Mouse (Mus musculus) forebrain, embryonic 14.5 days (tissue): ENCODE results near the gene Stk40. TPM values are rescaled to one million over a fixed set of nuclear protein-coding genes. Genes with fewer than 3 reads are reported as not detected.
"Not testable (repeated sequence)": the region's sequence is repeated elsewhere in the genome, so short reads cannot be mapped to it uniquely, and the experiment has no call there.

Experiments used
- ATAC-seq: fragments of 200-750 bp; cut with Nextera tagmentation; 2 replicates; pipeline ENCODE4 v1.8.0; 2017; ENCODE audit warnings: mild to moderate bottlenecking, moderate library complexity
- DNase-seq: peaks from one replicate; pipeline ENCODE4 v3.0.0-alpha.2; 2015; ENCODE audit warnings: low spot score
- H3K27ac ChIP-seq: fragments of 300-500 bp; sonication (generic); 2 replicates; pipeline ENCODE4 v1.5.1; 2014; ENCODE audit warnings: low read depth, mild to moderate bottlenecking, control low read depth, low read length, moderate library complexity
- H3K27me3 ChIP-seq: fragments of 300-500 bp; sonication (generic); replicated peaks from 2 replicates; pipeline ENCODE4 v1.6.1; 2014; ENCODE audit warnings: low read length, control low read depth, mixed read lengths; ENCODE audit not compliant: control insufficient read depth, insufficient read depth
- H3K36me3 ChIP-seq: fragments of 300-500 bp; sonication (generic); 2 replicates; pipeline ENCODE4 v1.6.1; 2014; ENCODE audit warnings: low read length, control low read depth; ENCODE audit not compliant: control insufficient read depth, insufficient read depth
- H3K4me1 ChIP-seq: fragments of 300-500 bp; sonication (generic); 2 replicates; pipeline ENCODE4 v1.6.1; 2014; ENCODE audit warnings: antibody characterized with exemption, low read length, control low read depth; ENCODE audit not compliant: control insufficient read depth, insufficient read depth
- H3K4me2 ChIP-seq: fragments of 300-500 bp; sonication (generic); 2 replicates; pipeline ENCODE4 v1.6.1; 2014; ENCODE audit warnings: mild to moderate bottlenecking, control low read depth, low read length
- H3K4me3 ChIP-seq: fragments of 300-500 bp; sonication (generic); 2 replicates; pipeline ENCODE4 v1.5.1; 2014; ENCODE audit warnings: low read depth, low read length, control low read depth
- H3K9ac ChIP-seq: fragments of 300-500 bp; sonication (generic); 2 replicates; pipeline ENCODE4 v1.6.1; 2014; ENCODE audit warnings: mild to moderate bottlenecking, low read length, control low read depth, moderate library complexity
- H3K9me3 ChIP-seq: fragments of 300-500 bp; sonication (generic); replicated peaks from 2 replicates; pipeline ENCODE4 v1.6.1; 2016; ENCODE audit warnings: low read length, control low read depth, mixed read lengths; ENCODE audit not compliant: control insufficient read depth
- WGBS: fragments of 180-500 bp; shearing (Covaris S2); extraction: QIAGEN DNeasy Blood & Tissue Kit; methylation state at CpG from one replicate; pipeline ENCODE4 v1.1.7; 2014; 5-methylcytosine and 5-hydroxymethylcytosine counted together
- polyA plus RNA-seq: library from polyadenylated mRNA; unstranded; fragments of >200 nt; fragmentation: Nextera tagmentation; extraction: Ambion mirVana; gene quantifications from 2 replicates; pipeline ENCODE4 v1.2.1, GENCODE M21; 2014

The Stk40 gene
- polyA plus RNA-seq, 1 experiment from 2014 or later, result 22.2 TPM

GRCm38 (mm10) chr4:126163067-126163659 is 59.4 kb downstream of the Stk40 start, which contains the start of gene Sh3d21:
TSS of gene Sh3d21 (minus strand) at chr4:126163491.
- peaks cover 26% of the 10 kb centered on the region for H3K36me3 ChIP-seq
- H3K4me2 ChIP-seq, result peak within 1 kb of the TSS; percentile 98
- H3K9ac ChIP-seq, result peak within 1 kb of the TSS; percentile 82
- 9% methylated on average over 22 of the region's 22 CpGs for WGBS
- no peak within 1 kb of the TSS for H3K27ac ChIP-seq
- peak within 1 kb of the TSS; percentile 47 for H3K4me3 ChIP-seq
- no peaks in the 10 kb centered on the region for H3K9me3 ChIP-seq
- H3K4me1 ChIP-seq, result peaks cover 6% of the 10 kb centered on the region
- no peaks in the 10 kb centered on the region for H3K27me3 ChIP-seq
- DNase-seq, result no peak
- ATAC-seq, result peak; percentile 5; the same call in 1 of the 2 replicates

DNA sequence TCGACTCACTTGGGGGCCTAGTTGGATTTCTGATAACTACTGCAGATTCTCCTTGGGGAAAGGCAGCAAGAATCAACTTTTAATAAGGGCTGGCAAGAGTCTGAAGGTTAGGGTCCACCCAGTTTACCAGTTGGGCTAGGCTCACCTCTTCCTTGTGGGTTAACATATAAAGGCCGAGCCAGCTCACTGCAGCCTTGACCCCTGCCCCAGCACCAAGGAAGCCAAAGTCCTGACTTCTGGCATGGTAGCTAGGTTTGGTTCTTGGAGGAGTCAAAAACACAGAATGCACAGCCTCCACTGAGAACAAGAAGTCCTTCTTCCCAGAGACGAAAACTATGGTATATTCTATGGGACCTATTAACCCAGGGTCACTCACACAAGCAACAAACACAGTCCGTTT is 59.9 kb downstream of the Stk40 start:
- H3K27me3 ChIP-seq, result no peaks in the 10 kb centered on the region
- H3K4me3 ChIP-seq, result no peak overlapping the region
- no peak for DNase-seq
- no peak overlapping the region for H3K27ac ChIP-seq
- peaks cover 31% of the 10 kb centered on the region for H3K36me3 ChIP-seq
- H3K9ac ChIP-seq, result peak overlapping the region; percentile 82
- no peak for ATAC-seq
- H3K4me1 ChIP-seq, result peaks cover 6% of the 10 kb centered on the region
- peak overlapping the region; percentile 98 for H3K4me2 ChIP-seq
- WGBS, result 74% methylated on average over 4 of the region's 4 CpGs
- no peaks in the 10 kb centered on the region for H3K9me3 ChIP-seq

DNA sequence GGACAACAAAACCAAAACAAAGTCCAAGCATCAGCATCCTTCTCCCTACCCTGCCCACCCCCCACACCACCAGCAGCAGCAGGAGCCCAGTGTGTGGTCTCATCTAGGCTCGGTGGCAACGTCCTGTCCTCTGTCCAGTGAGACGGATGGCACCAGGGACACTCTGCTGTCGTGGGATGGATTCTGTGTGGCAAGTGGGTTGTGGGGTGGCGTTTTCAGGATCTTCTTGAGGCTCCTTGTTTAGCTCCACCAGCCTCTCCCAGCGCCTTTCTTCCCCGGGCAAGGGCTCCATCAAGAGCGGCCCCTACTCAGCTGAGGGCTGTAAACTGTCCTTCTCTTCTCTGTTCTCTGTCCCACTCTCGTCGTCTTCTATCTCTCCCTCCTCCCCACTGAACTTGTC is 61.3 kb downstream of the Stk40 start:
- not testable (repeated sequence) for H3K4me1 ChIP-seq, DNase-seq, H3K27me3 ChIP-seq, H3K9me3 ChIP-seq, H3K4me2 ChIP-seq, ATAC-seq, H3K4me3 ChIP-seq, H3K27ac ChIP-seq, H3K9ac ChIP-seq
- WGBS, result 67% methylated on average over 8 of the region's 10 CpGs
- peaks cover 45% of the 10 kb centered on the region for H3K36me3 ChIP-seq

GRCm38 (mm10) chr4:126166084-126166483 is 62.3 kb downstream of the Stk40 start:
- H3K4me3 ChIP-seq, result no peak overlapping the region
- peaks cover 6% of the 10 kb centered on the region for H3K4me1 ChIP-seq
- no peaks in the 10 kb centered on the region for H3K9me3 ChIP-seq
- no peak for ATAC-seq
- H3K36me3 ChIP-seq, result peaks cover 54% of the 10 kb centered on the region
- WGBS, result 71% methylated on average over 3 of the region's 3 CpGs
- no peak overlapping the region for H3K4me2 ChIP-seq
- H3K9ac ChIP-seq, result no peak overlapping the region
- no peak overlapping the region for H3K27ac ChIP-seq
- no peaks in the 10 kb centered on the region for H3K27me3 ChIP-seq
- no peak for DNase-seq

DNA sequence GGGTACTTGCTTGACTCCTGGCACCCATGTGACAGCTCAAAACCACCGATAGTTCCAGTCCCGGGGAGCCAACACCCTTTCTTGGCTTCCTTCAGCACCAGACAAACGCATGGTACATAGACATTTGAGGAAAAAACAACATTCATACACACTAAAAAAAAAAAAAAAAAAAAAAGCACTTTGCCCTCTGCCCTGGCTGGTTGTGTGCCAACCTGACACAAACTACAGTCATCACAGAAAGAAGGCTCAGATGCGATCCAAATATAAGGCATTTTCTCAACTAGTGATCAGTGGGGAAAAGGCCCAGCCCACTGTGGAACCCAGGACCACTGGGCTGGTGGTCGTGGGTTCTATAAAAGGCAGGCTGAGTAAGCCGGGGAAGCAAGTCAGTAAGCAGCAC is 65.1 kb downstream of the Stk40 start:
- no peak overlapping the region for H3K4me2 ChIP-seq
- H3K9ac ChIP-seq, result no peak overlapping the region
- no peak overlapping the region for H3K4me3 ChIP-seq
- H3K27me3 ChIP-seq, result no peaks in the 10 kb centered on the region
- no peak for DNase-seq
- peaks cover 80% of the 10 kb centered on the region for H3K36me3 ChIP-seq
- no peak for ATAC-seq
- WGBS, result 94% methylated on average over 6 of the region's 6 CpGs
- H3K9me3 ChIP-seq, result no peaks in the 10 kb centered on the region
- no peak overlapping the region for H3K27ac ChIP-seq
- no peaks in the 10 kb centered on the region for H3K4me1 ChIP-seq

DNA sequence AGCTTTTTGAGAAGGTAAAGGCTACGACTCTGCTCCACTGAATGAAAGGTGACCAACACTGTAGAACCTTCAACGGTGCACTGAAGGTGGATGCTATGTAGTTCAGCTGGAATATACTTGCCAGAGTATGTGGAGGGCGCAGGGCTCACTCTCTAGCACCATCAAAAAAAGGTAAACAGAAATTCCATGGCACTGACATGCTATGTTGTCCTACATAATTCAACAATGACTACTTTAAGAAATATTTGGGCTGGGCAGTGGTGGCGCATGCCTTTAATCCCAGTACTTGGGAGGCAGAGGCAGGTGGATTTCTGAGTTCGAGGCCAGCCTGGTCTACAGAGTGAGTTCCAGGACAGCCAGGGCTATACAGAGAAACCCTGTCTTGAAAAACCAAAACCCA is 67.0 kb downstream of the Stk40 start:
- H3K27ac ChIP-seq, DNase-seq, H3K4me3 ChIP-seq, H3K9me3 ChIP-seq, H3K27me3 ChIP-seq, H3K4me2 ChIP-seq, ATAC-seq, H3K9ac ChIP-seq, H3K4me1 ChIP-seq: not testable (repeated sequence)
- H3K36me3 ChIP-seq, result peaks cover 94% of the 10 kb centered on the region
- 98% methylated on average over 5 of the region's 5 CpGs for WGBS

- Histone ChIP-seq H3K4me2 (no peak overlapping the region), H3K4me3 (no peak overlapping the region), H3K36me3 (peaks cover 92% of the 10 kb centered on the region), H3K27ac (no peak overlapping the region), H3K27me3 (no peaks in the 10 kb centered on the region), H3K9me3 (no peaks in the 10 kb centered on the region), H3K4me1 (no peaks in the 10 kb centered on the region), H3K9ac (no peak overlapping the region)
- WGBS, result 91% methylated on average over 5 of the region's 5 CpGs
- no peak for DNase-seq
- ATAC-seq, result no peak
Observed at GRCm38 (mm10) chr4:126173800-126174199, 70.0 kb downstream of the Stk40 start.

DNA sequence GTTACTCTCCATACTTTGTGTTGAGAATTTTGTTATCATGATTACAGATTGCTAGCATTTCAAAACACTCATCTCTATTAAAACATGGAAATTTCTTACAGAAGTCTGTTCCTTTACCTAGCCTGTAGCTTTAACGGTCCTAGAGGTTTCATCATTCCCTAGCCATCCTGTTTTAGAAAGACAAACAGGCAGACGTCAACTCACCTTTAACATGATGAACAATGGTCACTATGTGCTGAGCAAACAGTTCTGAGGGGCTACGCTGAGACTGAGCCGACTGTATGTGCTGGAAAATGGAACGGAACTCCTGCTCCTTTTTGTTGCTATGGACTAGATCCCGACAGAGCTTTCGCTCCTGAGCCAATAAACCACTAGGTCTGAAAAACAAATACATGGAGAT is 72.2 kb downstream of the Stk40 start:
- not testable (repeated sequence) for H3K4me3 ChIP-seq, H3K9me3 ChIP-seq, H3K4me2 ChIP-seq, H3K4me1 ChIP-seq, DNase-seq, H3K27ac ChIP-seq, H3K9ac ChIP-seq, H3K27me3 ChIP-seq, ATAC-seq
- WGBS, result 95% methylated on average over 7 of the region's 7 CpGs
- H3K36me3 ChIP-seq, result peaks cover 92% of the 10 kb centered on the region

- ATAC-seq (no peak), DNase-seq (peak; percentile 74)
- Histone ChIP-seq H3K27ac (no peak overlapping the region), H3K4me2 (no peak overlapping the region), H3K4me3 (no peak overlapping the region), H3K27me3 (no peaks in the 10 kb centered on the region), H3K9ac (no peak overlapping the region), H3K4me1 (no peaks in the 10 kb centered on the region), H3K9me3 (no peaks in the 10 kb centered on the region), H3K36me3 (peaks cover 67% of the 10 kb centered on the region)
- WGBS, result 62% methylated on average over 7 of the region's 7 CpGs
Observed at GRCm38 (mm10) chr4:126181170-126181957, 77.6 kb downstream of the Stk40 start.
